Mouse (Mus musculus) effector memory CD4-positive, alpha-beta T cell, adult 7 months (primary cell): ENCODE data around the gene Cxadr. TPM values are rescaled to one million over a fixed set of nuclear protein-coding genes. Genes with fewer than 3 reads are reported as not detected.

ENCODE experiments used
- polyA plus RNA-seq: library from polyadenylated mRNA; unstranded; fragments of 100-300 nt; shearing (Covaris generic); gene quantifications from one replicate; pipeline ENCODE4 v1.2.1, GENCODE M21; 2017

The Cxadr gene
- 1.6 TPM for polyA plus RNA-seq

DNA sequence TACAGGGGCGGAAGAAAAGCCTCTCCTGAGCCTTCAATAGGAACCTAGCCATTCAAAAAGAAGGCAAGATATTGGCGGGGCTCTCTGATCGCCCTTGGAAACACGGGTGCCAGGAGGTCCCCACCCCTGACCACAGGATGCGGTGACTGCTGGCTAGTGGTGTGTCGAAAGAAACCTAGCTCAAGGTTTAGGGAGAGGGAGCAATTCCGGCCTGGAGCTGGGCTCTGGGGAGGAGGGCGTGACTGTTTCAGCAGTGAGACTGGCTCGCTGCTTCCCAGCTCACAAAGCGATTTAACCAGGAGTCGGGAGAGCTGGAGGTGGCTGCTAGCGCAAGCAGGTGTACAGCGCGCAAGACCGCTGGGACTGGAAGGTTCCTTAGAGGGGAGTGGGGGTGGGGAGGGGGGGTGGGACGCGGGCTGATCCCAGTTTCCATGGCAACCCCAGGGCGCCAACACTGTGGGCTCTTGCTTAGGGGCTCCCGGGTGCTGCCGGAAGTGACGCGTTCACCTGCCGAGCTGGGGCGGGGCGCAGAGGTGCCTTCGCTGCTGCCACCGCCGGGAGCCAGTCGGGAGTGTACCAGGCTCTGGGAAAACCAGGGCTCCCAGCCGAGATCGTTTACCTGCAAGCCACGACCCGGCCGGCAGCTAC, at the start of gene Cxadr:
Cxadr (plus strand) TSS at position 307 of the 648 bp plus-strand sequence.

DNA sequence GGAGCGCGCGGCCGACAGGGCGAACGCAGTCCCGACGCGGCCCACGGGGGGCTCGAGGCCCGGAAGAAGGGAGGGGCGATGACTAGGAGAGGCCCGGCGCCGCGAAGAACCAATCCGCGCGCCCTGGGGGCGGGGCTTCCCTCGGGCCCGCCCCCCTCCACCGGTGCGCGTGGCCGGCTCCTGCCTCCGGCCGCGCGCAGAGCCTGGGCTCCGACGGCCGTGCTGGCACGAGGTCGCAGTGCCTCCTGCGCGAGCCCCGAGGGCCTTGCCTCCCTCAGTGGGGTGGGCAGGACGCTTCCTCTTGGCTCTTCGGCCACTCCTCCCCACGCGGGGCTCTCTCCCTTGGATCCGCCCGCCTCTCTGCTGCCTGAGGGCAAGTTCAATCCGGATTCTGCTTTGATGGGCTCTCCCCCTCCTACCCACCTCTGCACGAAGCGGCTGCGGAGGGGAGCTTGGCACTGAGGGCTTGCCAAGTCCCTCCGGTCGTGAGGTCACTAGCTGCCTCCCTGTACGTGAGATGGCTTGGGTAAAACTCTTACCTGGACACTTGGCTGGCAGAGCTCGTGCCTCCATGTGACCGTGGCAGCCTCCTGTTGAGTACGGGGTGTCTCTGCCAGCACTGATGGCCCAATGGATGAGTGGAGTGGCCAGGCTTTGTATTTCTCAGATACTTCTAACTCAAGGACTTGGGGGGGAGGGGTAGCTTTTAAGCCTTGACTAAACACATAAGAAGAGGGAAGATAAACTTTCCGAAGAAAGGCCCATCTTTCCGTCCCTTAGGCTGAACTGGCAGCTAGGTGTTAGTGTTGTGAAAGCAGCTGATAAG, 75.7 kb downstream of the Cxadr start, which contains the start of gene Btg3:
Btg3 (minus strand) TSS at position 448 of the 826 bp plus-strand sequence.

Other genes with a start within 250 kb of the Cxadr start
- gene Btg3, start 75.7 kb downstream of the Cxadr start, polyA plus RNA-seq: 191 TPM